Mouse (Mus musculus): ENCODE data around the gene Trim42. TPM values are rescaled to one million over a fixed set of nuclear protein-coding genes. Genes with fewer than 3 reads are reported as not detected.

The Trim42 gene
- total RNA-seq (2023), result not detected

DNA sequence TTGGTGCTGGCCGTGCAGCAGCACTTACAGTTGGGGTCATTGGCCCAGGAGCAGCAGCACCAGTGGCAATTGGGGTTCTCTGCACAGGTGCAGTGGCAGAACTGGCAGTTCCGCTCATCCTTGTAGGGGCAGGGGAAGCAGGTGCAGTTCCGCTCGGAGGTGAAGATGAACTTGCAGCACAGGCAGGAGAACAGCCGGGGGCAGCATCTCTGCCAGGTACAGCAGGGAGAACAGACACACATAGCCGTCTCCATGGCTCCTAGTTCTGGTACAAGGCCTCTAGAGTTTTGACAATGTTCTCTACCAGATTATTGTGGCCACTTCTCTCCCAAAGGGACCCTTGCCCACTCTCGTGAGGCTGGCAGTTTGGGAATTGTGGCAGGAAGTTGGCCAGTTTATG is at the start of gene Trim42:
Trim42 (minus strand) TSS at position 368 of the 400 bp plus-strand sequence.

